Mouse (Mus musculus) neural tube, embryonic 11.5 days (tissue): ENCODE measurements around the gene Ranbp10. TPM values are rescaled to one million over a fixed set of nuclear protein-coding genes. Genes with fewer than 3 reads are reported as not detected.
"Not testable (repeated sequence)": the region's sequence is repeated elsewhere in the genome, so short reads cannot be mapped to it uniquely, and the experiment has no call there.

Source experiments
- ATAC-seq: fragments of 200-750 bp; cut with Nextera tagmentation; 2 replicates; pipeline ENCODE4 v1.8.0; 2017; ENCODE audit warnings: moderate number of reproducible peaks, mild to moderate bottlenecking, moderate TSS enrichment, moderate library complexity; ENCODE audit not compliant: insufficient read depth, low FRiP score, low TSS enrichment
- DNase-seq: peaks from one replicate; pipeline ENCODE4 v3.0.0-alpha.2; 2015; ENCODE audit warnings: low spot score
- H3K27ac ChIP-seq: fragments of 300-500 bp; sonication (generic); 2 replicates; pipeline ENCODE4 v1.5.1; 2014; ENCODE audit warnings: low read depth, mild to moderate bottlenecking, low read length
- H3K27me3 ChIP-seq: fragments of 300-500 bp; sonication (generic); 2 replicates; pipeline ENCODE4 v1.6.1; 2014; ENCODE audit warnings: mild to moderate bottlenecking, low read length, mixed read lengths; ENCODE audit not compliant: control insufficient read depth, insufficient read depth
- H3K36me3 ChIP-seq: fragments of 300-500 bp; sonication (generic); 2 replicates; pipeline ENCODE4 v1.6.1; 2014; ENCODE audit warnings: mild to moderate bottlenecking, low read length, moderate library complexity, mixed read lengths; ENCODE audit not compliant: control insufficient read depth, insufficient read depth
- H3K4me1 ChIP-seq: fragments of 300-500 bp; sonication (generic); 2 replicates; pipeline ENCODE4 v1.6.1; 2014; ENCODE audit warnings: low read length, mixed read lengths; ENCODE audit not compliant: control insufficient read depth, insufficient read depth
- H3K4me2 ChIP-seq: fragments of 300-500 bp; sonication (generic); 2 replicates; pipeline ENCODE4 v1.6.1; 2014; ENCODE audit warnings: low read depth, mild to moderate bottlenecking, moderate library complexity
- H3K4me3 ChIP-seq: fragments of 300-500 bp; sonication (generic); 2 replicates; pipeline ENCODE4 v1.5.1; 2014; ENCODE audit warnings: low read depth, low read length
- H3K9ac ChIP-seq: fragments of 300-500 bp; sonication (generic); 2 replicates; pipeline ENCODE4 v1.6.1; 2014; ENCODE audit warnings: mild to moderate bottlenecking, low read length
- H3K9me3 ChIP-seq: fragments of 300-500 bp; sonication (generic); 2 replicates; pipeline ENCODE4 v1.6.1; 2016; ENCODE audit warnings: low read length; ENCODE audit not compliant: control insufficient read depth
- WGBS: fragments of 180-500 bp; shearing (Covaris S2); extraction: QIAGEN DNeasy Blood & Tissue Kit; methylation state at CpG from one replicate; pipeline ENCODE4 v1.1.7; 2014; 5-methylcytosine and 5-hydroxymethylcytosine counted together
- polyA plus RNA-seq: library from polyadenylated mRNA; unstranded; fragments of >200 nt; fragmentation: Nextera tagmentation; extraction: Ambion mirVana; gene quantifications from 2 replicates; pipeline ENCODE4 v1.2.1, GENCODE M21; 2014

The Ranbp10 gene
- polyA plus RNA-seq, 1 experiment from 2014 or later, result 12.3 TPM

- Histone ChIP-seq H3K4me3 (no peak overlapping the region), H3K9me3 (no peaks in the 10 kb centered on the region), H3K36me3 (peaks cover 15% of the 10 kb centered on the region), H3K27me3 (no peaks in the 10 kb centered on the region), H3K4me1 (peaks cover 6% of the 10 kb centered on the region; the same call in 1 of the 2 replicates), H3K9ac (no peak overlapping the region), H3K4me2 (no peak overlapping the region), H3K27ac (no peak overlapping the region)
- no peak for DNase-seq
- ATAC-seq, result no peak
- WGBS, result 81% methylated on average over 4 of the region's 4 CpGs
Observed at GRCm38 (mm10) chr8:105850014-105850413, 22.9 kb upstream of the Ranbp10 start.

- ATAC-seq (no peak), DNase-seq (no peak)
- 94% methylated on average over 11 of the region's 11 CpGs for WGBS
- Histone ChIP-seq H3K4me2 (no peak overlapping the region), H3K36me3 (peaks cover 26% of the 10 kb centered on the region), H3K9ac (no peak overlapping the region), H3K9me3 (no peaks in the 10 kb centered on the region), H3K4me3 (no peak overlapping the region), H3K4me1 (peaks cover 6% of the 10 kb centered on the region; the same call in 1 of the 2 replicates), H3K27me3 (no peaks in the 10 kb centered on the region), H3K27ac (no peak overlapping the region)
Observed at GRCm38 (mm10) chr8:105846678-105847077, 19.5 kb upstream of the Ranbp10 start.

DNA sequence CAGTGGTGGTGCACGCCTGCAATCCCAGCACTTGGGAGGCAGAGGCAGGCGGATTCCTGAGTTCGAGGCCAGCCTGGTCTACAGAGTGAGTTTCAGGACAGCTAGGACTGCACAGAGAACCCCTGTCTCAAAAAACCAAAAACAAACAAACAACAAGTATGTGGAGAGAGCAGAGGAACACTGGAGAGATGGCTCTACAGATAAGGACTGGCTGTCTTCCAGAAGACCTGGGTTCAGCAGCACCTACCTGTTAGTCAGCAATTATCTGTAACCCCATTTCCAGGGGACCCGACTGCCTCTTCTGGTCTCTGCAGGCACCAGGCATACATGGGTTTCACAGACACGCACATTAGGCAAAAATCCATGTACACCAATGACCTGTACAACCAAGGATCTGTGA lies 12.1 kb upstream of the Ranbp10 start:
- Histone ChIP-seq H3K4me3 (no peak overlapping the region), H3K9ac (no peak overlapping the region), H3K27me3 (no peaks in the 10 kb centered on the region), H3K9me3 (no peaks in the 10 kb centered on the region), H3K36me3 (peaks cover 5% of the 10 kb centered on the region), H3K4me1 (no peaks in the 10 kb centered on the region), H3K27ac (no peak overlapping the region), H3K4me2 (no peak overlapping the region)
- 91% methylated on average over 5 of the region's 5 CpGs for WGBS
- DNase-seq, result no peak
- no peak for ATAC-seq

- Histone ChIP-seq H3K4me1 (no peaks in the 10 kb centered on the region), H3K27me3 (no peaks in the 10 kb centered on the region), H3K4me3 (no peak overlapping the region), H3K4me2 (no peak overlapping the region), H3K9me3 (no peaks in the 10 kb centered on the region), H3K9ac (no peak overlapping the region), H3K27ac (no peak overlapping the region), H3K36me3 (no peaks in the 10 kb centered on the region)
- 89% methylated on average over 6 of the region's 6 CpGs for WGBS
- ATAC-seq (no peak), DNase-seq (no peak)
Observed at GRCm38 (mm10) chr8:105836991-105837390, 9.8 kb upstream of the Ranbp10 start.

DNA sequence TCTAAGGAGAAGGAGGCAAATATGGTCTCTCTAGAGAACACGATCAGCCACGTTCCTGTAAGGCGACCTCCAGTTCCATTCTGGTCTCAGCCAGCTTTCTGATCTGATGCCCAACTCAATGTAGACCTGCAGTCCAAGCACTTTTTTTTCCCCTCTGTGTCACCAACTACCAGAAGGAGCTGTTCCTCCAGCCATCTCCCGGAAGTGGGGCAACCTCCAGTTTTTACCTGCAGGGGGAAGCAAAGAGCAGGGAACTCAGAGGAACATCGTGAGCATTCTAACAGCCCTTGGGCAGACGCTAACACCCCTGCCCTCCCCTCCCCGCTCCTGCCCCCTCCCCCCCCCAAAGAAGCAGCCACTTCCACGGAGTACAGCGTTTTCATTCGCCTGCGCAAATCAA lies 8.2 kb upstream of the Ranbp10 start:
- Histone ChIP-seq H3K9me3 (no peaks in the 10 kb centered on the region), H3K4me3 (no peak overlapping the region), H3K9ac (no peak overlapping the region), H3K4me1 (no peaks in the 10 kb centered on the region), H3K27me3 (no peaks in the 10 kb centered on the region), H3K4me2 (no peak overlapping the region), H3K36me3 (no peaks in the 10 kb centered on the region), H3K27ac (no peak overlapping the region)
- WGBS, result 29% methylated on average over 11 of the region's 11 CpGs
- ATAC-seq (no peak), DNase-seq (peak; percentile 50)

GRCm38 (mm10) chr8:105833740-105834139 lies 6.6 kb upstream of the Ranbp10 start:
- WGBS, result 89% methylated on average over 2 of the region's 2 CpGs
- ATAC-seq, result not testable (repeated sequence)

DNA sequence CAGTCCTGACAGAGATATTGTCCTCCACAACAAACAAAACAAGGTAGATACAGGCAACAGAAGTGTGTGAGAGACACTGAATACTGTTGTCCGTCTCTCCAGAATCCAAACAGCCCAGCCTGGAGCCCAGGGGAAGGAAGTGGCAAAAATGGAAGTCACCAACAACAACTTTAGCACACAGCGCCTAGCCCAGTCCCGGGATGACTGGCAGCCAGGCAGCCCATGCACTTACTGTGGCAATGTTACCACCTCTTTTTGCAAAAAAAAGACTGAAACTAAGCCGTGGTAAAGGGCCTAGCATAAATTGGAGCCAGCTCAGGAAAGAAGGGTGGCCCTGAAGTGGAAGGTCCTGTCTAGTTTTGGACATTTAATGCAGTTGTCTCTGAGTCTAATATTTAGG lies 771 bp downstream of the Ranbp10 start:
- ATAC-seq (no peak), DNase-seq (no peak)
- Histone ChIP-seq H3K4me2 (peak overlapping the region; percentile 84), H3K27ac (no peak overlapping the region), H3K4me3 (peak overlapping the region; percentile 96), H3K9ac (peak overlapping the region; percentile 90), H3K4me1 (peaks cover 8% of the 10 kb centered on the region), H3K27me3 (no peaks in the 10 kb centered on the region), H3K36me3 (peaks cover 9% of the 10 kb centered on the region), H3K9me3 (no peaks in the 10 kb centered on the region)
- WGBS, result 12% methylated on average over 4 of the region's 4 CpGs

More at GRCm38 (mm10) chr8:105833740-105834139, 6.6 kb upstream of the Ranbp10 start:
- not testable (repeated sequence) for H3K27ac ChIP-seq, H3K36me3 ChIP-seq, H3K4me2 ChIP-seq, DNase-seq, H3K27me3 ChIP-seq, H3K4me1 ChIP-seq, H3K9me3 ChIP-seq, H3K9ac ChIP-seq, H3K4me3 ChIP-seq

- H3K36me3 ChIP-seq, result peaks cover 11% of the 10 kb centered on the region
Observed at GRCm38 (mm10) chr8:105825506-105825905, 1.6 kb downstream of the Ranbp10 start.

DNA sequence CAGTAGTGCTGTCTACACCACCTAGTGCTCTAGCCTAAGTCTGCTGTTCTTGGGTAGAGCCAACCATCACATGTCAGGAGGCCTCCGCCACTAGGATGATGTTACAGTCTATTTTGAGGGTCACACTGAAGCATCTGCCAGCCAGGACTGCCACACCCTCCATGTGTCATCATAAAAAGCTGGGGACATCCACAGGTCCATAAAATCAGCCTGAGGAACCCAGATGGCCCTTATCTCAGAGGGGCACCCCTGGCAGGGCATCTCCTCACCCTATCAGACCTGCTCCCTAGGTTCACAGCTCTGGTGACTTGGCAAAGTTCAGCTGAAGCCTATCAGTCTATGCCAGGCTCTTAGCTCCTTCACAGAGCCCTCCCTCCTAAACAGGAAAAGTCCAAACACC lies 6.2 kb downstream of the Ranbp10 start:
- Histone ChIP-seq H3K9me3 (no peaks in the 10 kb centered on the region), H3K4me2 (no peak overlapping the region), H3K4me1 (peaks cover 4% of the 10 kb centered on the region), H3K27ac (no peak overlapping the region), H3K4me3 (no peak overlapping the region), H3K27me3 (no peaks in the 10 kb centered on the region), H3K36me3 (peaks cover 11% of the 10 kb centered on the region), H3K9ac (no peak overlapping the region)
- WGBS, result 95% methylated on average over 1 of the region's 1 CpGs
- no peak for ATAC-seq
- DNase-seq, result no peak

More at GRCm38 (mm10) chr8:105825506-105825905, 1.6 kb downstream of the Ranbp10 start:
- no peaks in the 10 kb centered on the region for H3K27me3 ChIP-seq
- 56% methylated on average over 4 of the region's 4 CpGs for WGBS
- no peak for ATAC-seq
- peaks cover 8% of the 10 kb centered on the region for H3K4me1 ChIP-seq
- H3K4me2 ChIP-seq, result peak overlapping the region; percentile 84
- no peak overlapping the region for H3K9ac ChIP-seq
- no peak overlapping the region for H3K27ac ChIP-seq
- H3K4me3 ChIP-seq, result peak overlapping the region; percentile 96; the same call in 1 of the 2 replicates
- no peaks in the 10 kb centered on the region for H3K9me3 ChIP-seq
- DNase-seq, result no peak
